In the genomic region with DNA sequence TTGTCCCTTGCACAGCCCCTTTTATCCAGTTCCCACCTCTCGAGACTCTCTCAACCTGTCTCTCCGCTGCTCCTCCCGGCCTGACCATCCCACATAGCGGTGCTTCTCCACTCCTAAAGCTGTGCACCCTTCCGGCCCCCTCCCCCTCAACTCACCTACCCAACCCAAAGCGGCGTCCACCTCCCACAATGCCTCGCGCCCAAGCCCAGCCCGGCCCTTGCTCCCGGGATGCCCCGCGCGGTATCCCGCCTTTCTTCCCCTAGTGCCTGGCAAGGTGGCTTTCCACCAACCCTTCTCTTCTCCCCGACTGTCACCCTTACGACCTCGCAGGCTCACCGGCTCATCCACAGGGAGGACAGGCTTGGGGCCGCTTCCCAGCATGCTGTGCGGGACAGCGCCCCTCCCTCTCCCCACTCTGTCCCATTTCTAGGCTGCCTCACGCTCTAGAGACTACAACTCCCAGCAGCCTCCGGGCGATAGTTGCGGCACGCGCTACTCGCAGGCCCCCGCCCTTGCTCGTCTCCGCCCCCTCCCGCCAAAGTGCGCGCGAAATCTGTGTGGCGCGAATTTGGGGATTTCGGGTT, we compare ENCODE assay signal across 8 mouse cellular contexts. TPM values are rescaled to one million over a fixed set of nuclear protein-coding genes. Genes with fewer than 3 reads are reported as not detected.
DNase-seq lines count a peak whose midpoint lies in the region; ATAC-seq and TF ChIP-seq lines count a peak whose summit lies in the region.

A gene (minus strand): TSS at position 414 of the 584 bp plus-strand sequence.

- ATAC-seq in kidney, embryonic 14.5 days (ENCODE audit: low FRiP score, low TSS enrichment), result peak; percentile 98
- ATAC-seq in limb, embryonic 15.5 days (ENCODE audit: insufficient number of reproducible peaks, low FRiP score, low TSS enrichment, low read depth), result peak; percentile 98

- no peaks in the 10 kb centered on the region for H3K27me3 ChIP-seq in kidney, embryonic 14.5 days (ENCODE audit: control insufficient read depth, insufficient read depth, low read length)
- no peaks in the 10 kb centered on the region for H3K27me3 ChIP-seq in limb, embryonic 15.5 days

- peak within 1 kb of the TSS; percentile 67 for H3K9ac ChIP-seq in kidney, embryonic 14.5 days (ENCODE audit: low read depth, low read length)
- peak within 1 kb of the TSS; percentile 81 for H3K9ac ChIP-seq in limb, embryonic 15.5 days

- peak within 1 kb of the TSS; percentile 33 for H3K27ac ChIP-seq in bone marrow macrophage, adult 2 months (ENCODE audit: insufficient read depth, low read depth, low read length)
- peak within 1 kb of the TSS; percentile 69 for H3K27ac ChIP-seq in embryonic fibroblast, embryonic 13.5 days (ENCODE audit: insufficient read depth, low read length)
- peak within 1 kb of the TSS; percentile 78; the same call in 1 of the 2 replicates for H3K27ac ChIP-seq in kidney, embryonic 14.5 days (ENCODE audit: low read depth, low read length)
- H3K27ac ChIP-seq in limb, embryonic 15.5 days, result peak within 1 kb of the TSS; percentile 87

- no peaks in the 10 kb centered on the region for H3K4me1 ChIP-seq in bone marrow macrophage, adult 2 months (ENCODE audit: control insufficient read depth, insufficient read depth, low read length)
- H3K4me1 ChIP-seq in embryonic fibroblast, embryonic 13.5 days (ENCODE audit: control insufficient read depth, insufficient read depth, low read length), result no peaks in the 10 kb centered on the region
- no peaks in the 10 kb centered on the region for H3K4me1 ChIP-seq in kidney, embryonic 14.5 days (ENCODE audit: control insufficient read depth, insufficient read depth, low read length)
- H3K4me1 ChIP-seq in limb, embryonic 15.5 days, result peaks cover 6% of the 10 kb centered on the region; the same call in 1 of the 2 replicates

- no peak for TF ChIP-seq POLR2A in bone marrow macrophage, adult 2 months (IDR thresholded peaks at IDR 0.05; ENCODE audit: borderline replicate concordance, low read depth, low read length)
- TF ChIP-seq POLR2A in embryonic fibroblast, embryonic 13.5 days (IDR thresholded peaks at IDR 0.05; ENCODE audit: low read depth, low read length), result peak; percentile 85

- no peak for TF ChIP-seq CTCF in bone marrow macrophage, adult 2 months (IDR thresholded peaks at IDR 0.05; ENCODE audit: low read depth, low read length)
- no peak for TF ChIP-seq CTCF in embryonic fibroblast, embryonic 13.5 days (IDR thresholded peaks at IDR 0.05; ENCODE audit: borderline replicate concordance, insufficient read depth, low read length)

- DNase-seq in A20 (ENCODE audit: low read depth, low spot score), result peak; percentile 97
- DNase-seq in heart, adult 9 months (ENCODE audit: low spot score in 2 of 2), result peak; percentile 87 to 93
- peak; percentile 77 to 85 for DNase-seq in monocyte, adult 2 months (ENCODE audit: low read depth in 1 of 2, low spot score in 2 of 2)
- DNase-seq in spleen, postnatal 36 days (ENCODE audit: low spot score in 2 of 2), result peak; percentile 91 to 94

- H3K36me3 ChIP-seq in kidney, embryonic 14.5 days (ENCODE audit: control insufficient read depth, insufficient read depth, low read length), result peaks cover 26% of the 10 kb centered on the region
- H3K36me3 ChIP-seq in limb, embryonic 15.5 days, result peaks cover 56% of the 10 kb centered on the region

- no peaks in the 10 kb centered on the region for H3K9me3 ChIP-seq in kidney, embryonic 14.5 days (ENCODE audit: control insufficient read depth, low read length)
- no peaks in the 10 kb centered on the region for H3K9me3 ChIP-seq in limb, embryonic 15.5 days

- peak within 1 kb of the TSS; percentile 61 for H3K4me2 ChIP-seq in kidney, embryonic 14.5 days (replicated peaks; ENCODE audit: low read depth, low read length)
- peak within 1 kb of the TSS; percentile 73 for H3K4me2 ChIP-seq in limb, embryonic 15.5 days

- under 1% methylated on average over 39 of the region's 39 CpGs for WGBS in kidney, embryonic 14.5 days
- WGBS in limb, embryonic 15.5 days, result under 1% methylated on average over 39 of the region's 39 CpGs

- peak within 1 kb of the TSS; percentile 80 for H3K4me3 ChIP-seq in bone marrow macrophage, adult 2 months (ENCODE audit: insufficient read depth, low read length)
- H3K4me3 ChIP-seq in embryonic fibroblast, embryonic 13.5 days (ENCODE audit: insufficient read depth, low read length), result peak within 1 kb of the TSS; percentile 76
- H3K4me3 ChIP-seq in kidney, embryonic 14.5 days (ENCODE audit: low read length), result peak within 1 kb of the TSS; percentile 65
- H3K4me3 ChIP-seq in limb, embryonic 15.5 days, result peak within 1 kb of the TSS; percentile 80

RNA-seq across cellular contexts. Expression of the gene that starts here (rescaled TPM):
- polyA plus RNA-seq in bone marrow macrophage, adult 2 months (2012; ENCODE audit: insufficient read depth, insufficient read length, missing spikeins), result 4.3 and 7.2 TPM in 2 replicates
- 6.5 and 9.0 TPM in 2 replicates for polyA plus RNA-seq in embryonic fibroblast, embryonic 13.5 days (2011; ENCODE audit: insufficient read length, low read depth, missing spikeins)
- polyA plus RNA-seq in kidney, embryonic 14.5 days (2014; fragmentation: Nextera tagmentation; extraction: Ambion mirVana), result 3.6 and 10.3 TPM in 2 replicates
- 9.3 and 11.0 TPM in 2 replicates for polyA plus RNA-seq in limb, embryonic 15.5 days (2015; fragmentation: Nextera tagmentation; extraction: Ambion mirVana)

Comparison
In these comparisons a context has a peak if more than half of its experiments do, and no peak if none do; other contexts are left out.
1. Peak in every context shown above with its lines: DNase-seq, ATAC-seq, H3K4me3 ChIP-seq and H3K27ac ChIP-seq.
2. H3K27ac ChIP-seq: peak in every context shown above with its lines; median percentile 87 in limb, embryonic 15.5 days; 78 in kidney, embryonic 14.5 days; 69 in embryonic fibroblast, embryonic 13.5 days; 33 in bone marrow macrophage, adult 2 months.